Mouse (Mus musculus) urinary bladder, postnatal 0 days (tissue): ENCODE data around the gene Hspb1. TPM values are rescaled to one million over a fixed set of nuclear protein-coding genes. Genes with fewer than 3 reads are reported as not detected.

Experiments used
- polyA plus RNA-seq: library from polyadenylated mRNA; unstranded; fragments of >200 nt; fragmentation: Nextera tagmentation; extraction: Ambion mirVana; gene quantifications from 2 replicates; pipeline ENCODE4 v1.2.1, GENCODE M21; 2015

Gene Hspb1
- 1,184 and 1,507 TPM in 2 replicates for polyA plus RNA-seq

DNA sequence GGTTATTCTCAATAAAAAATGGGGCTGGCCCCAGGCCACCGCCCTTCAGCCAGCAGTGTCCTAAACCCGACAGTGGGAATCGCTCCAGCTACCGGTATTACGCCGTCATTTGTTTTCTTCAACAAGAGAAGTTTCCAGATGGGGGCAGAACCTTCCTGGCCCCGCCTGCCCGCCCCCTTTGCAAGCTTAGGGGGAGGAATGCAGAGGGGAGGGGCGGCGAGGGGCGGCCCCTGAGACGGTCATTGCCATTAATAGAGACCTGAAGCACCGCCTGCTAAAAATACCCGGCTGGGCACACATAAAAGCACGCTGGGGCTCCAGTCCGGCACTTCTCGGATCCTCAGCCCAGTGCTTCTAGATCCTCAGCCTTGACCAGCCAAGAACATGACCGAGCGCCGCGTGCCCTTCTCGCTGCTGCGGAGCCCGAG, at the start of gene Hspb1:
Gene Hspb1, plus strand, starts transcription at position 245 of the 428 bp plus-strand sequence.

GRCm38 (mm10) chr5:135934481-135935175, 46.9 kb downstream of the Hspb1 start, which contains the start of gene Ywhag:
Gene Ywhag (minus strand): TSS chr5:135934616.

Other genes starting within 250 kb of the Hspb1 start
- gene Por, start 217.9 kb upstream of the Hspb1 start, polyA plus RNA-seq = 92.7 and 99.2 TPM in 2 replicates
- gene Tmem120a, start 143.5 kb upstream of the Hspb1 start, polyA plus RNA-seq = 47.9 and 51.3 TPM in 2 replicates
- gene Styxl1, start 109.5 kb upstream of the Hspb1 start, polyA plus RNA-seq = 0.33 TPM in 1 of 2 replicates, not detected in the other
- 459 and 476 TPM in 2 replicates for gene Mdh2, start 109.4 kb upstream of the Hspb1 start, polyA plus RNA-seq
- gene Srrm3, start 81.0 kb upstream of the Hspb1 start, polyA plus RNA-seq = 0.10 and 0.12 TPM in 2 replicates
- 126 and 146 TPM in 2 replicates for gene Ywhag, start 46.7 kb downstream of the Hspb1 start, polyA plus RNA-seq
- 2.0 and 2.9 TPM in 2 replicates for gene Ssc4d, start 86.6 kb downstream of the Hspb1 start, polyA plus RNA-seq
- not detected in 2 replicates for gene Zp3, start 92.2 kb downstream of the Hspb1 start, polyA plus RNA-seq
- gene Dtx2, start 106.9 kb downstream of the Hspb1 start, polyA plus RNA-seq = 18.1 and 18.9 TPM in 2 replicates
- gene Upk3b, start 150.6 kb downstream of the Hspb1 start, polyA plus RNA-seq = 119 and 139 TPM in 2 replicates
- 55.0 and 58.6 TPM in 2 replicates for gene Upk3bl, start 166.6 kb downstream of the Hspb1 start, polyA plus RNA-seq
- gene Rasa4, start 196.0 kb downstream of the Hspb1 start, polyA plus RNA-seq = 5.5 and 6.1 TPM in 2 replicates
- 135 and 146 TPM in 2 replicates for gene Polr2j, start 228.7 kb downstream of the Hspb1 start, polyA plus RNA-seq
- gene Lrwd1, start 248.2 kb downstream of the Hspb1 start, polyA plus RNA-seq = 12.4 and 14.1 TPM in 2 replicates
- 6.6 and 7.3 TPM in 2 replicates for gene Alkbh4, start 248.2 kb downstream of the Hspb1 start, polyA plus RNA-seq